Mouse (Mus musculus) urinary bladder, postnatal 14 days (tissue): ENCODE measurements around the gene Txndc5.

Experiments
- DNase-seq: peaks from one replicate; pipeline ENCODE4 v3.0.0; 2021; ENCODE audit warnings: low spot score

The Txndc5 gene

GRCm38 (mm10) chr13:38526116-38526515 is 2.5 kb downstream of the Txndc5 start:
- DNase-seq: no peak

GRCm38 (mm10) chr13:38525261-38525660 is 3.4 kb downstream of the Txndc5 start:
- no peak for DNase-seq

- no peak for DNase-seq
These were observed 5.4 kb downstream of the Txndc5 start for GRCm38 (mm10) chr13:38523231-38523630.

- no peak for DNase-seq
These were observed 6.5 kb downstream of the Txndc5 start for GRCm38 (mm10) chr13:38522056-38522654.

- DNase-seq: no peak
These were observed 8.3 kb downstream of the Txndc5 start for GRCm38 (mm10) chr13:38520299-38520698.

- DNase-seq: no peak
These were observed 12.0 kb downstream of the Txndc5 start for GRCm38 (mm10) chr13:38516582-38516981.

GRCm38 (mm10) chr13:38515845-38516244 is 12.8 kb downstream of the Txndc5 start:
- no peak for DNase-seq

GRCm38 (mm10) chr13:38515431-38515830 is 13.2 kb downstream of the Txndc5 start:
- no peak for DNase-seq

GRCm38 (mm10) chr13:38513921-38514320 is 14.7 kb downstream of the Txndc5 start:
- DNase-seq: no peak

GRCm38 (mm10) chr13:38511979-38512378 is 16.6 kb downstream of the Txndc5 start:
- peak; percentile 38 for DNase-seq

- DNase-seq: no peak
These were observed 18.8 kb downstream of the Txndc5 start for GRCm38 (mm10) chr13:38509681-38510341.

GRCm38 (mm10) chr13:38506936-38507335 is 21.7 kb downstream of the Txndc5 start:
- no peak for DNase-seq

- peak; percentile 33 for DNase-seq
These were observed 22.3 kb downstream of the Txndc5 start for GRCm38 (mm10) chr13:38506320-38506719.

- DNase-seq: peak; percentile 22
These were observed 25.3 kb downstream of the Txndc5 start for GRCm38 (mm10) chr13:38503137-38503849.

GRCm38 (mm10) chr13:38501314-38501713 is 27.3 kb downstream of the Txndc5 start:
- no peak for DNase-seq

GRCm38 (mm10) chr13:38496715-38497114 is 31.9 kb downstream of the Txndc5 start:
- no peak for DNase-seq

GRCm38 (mm10) chr13:38486767-38487166 is 41.9 kb downstream of the Txndc5 start:
- DNase-seq: no peak

GRCm38 (mm10) chr13:38484701-38485100 is 43.9 kb downstream of the Txndc5 start:
- DNase-seq: no peak

GRCm38 (mm10) chr13:38481021-38481420 is 47.6 kb downstream of the Txndc5 start:
- no peak for DNase-seq

- no peak for DNase-seq
These were observed 51.7 kb downstream of the Txndc5 start for GRCm38 (mm10) chr13:38476936-38477335.

- no peak for DNase-seq
These were observed 55.1 kb downstream of the Txndc5 start for GRCm38 (mm10) chr13:38473497-38473896.

GRCm38 (mm10) chr13:38472636-38473035 is 56.0 kb downstream of the Txndc5 start:
- no peak for DNase-seq

- DNase-seq: no peak
These were observed 57.7 kb downstream of the Txndc5 start for GRCm38 (mm10) chr13:38470882-38471281.
